Comparison of ENCODE assay signal across 8 mouse cellular contexts in genomic region chr15:101078731-101079156, GRCm38 (mm10). TPM values are rescaled to one million over a fixed set of nuclear protein-coding genes. Genes with fewer than 3 reads are reported as not detected.
DNase-seq lines count a peak whose midpoint lies in the region; ATAC-seq and TF ChIP-seq lines count a peak whose summit lies in the region.

No protein-coding gene starts in this region.

- H3K27ac ChIP-seq in ES-Bruce4 (ENCODE audit: insufficient read depth, low read length), result no peak overlapping the region
- H3K27ac ChIP-seq in forebrain, postnatal 0 days (ENCODE audit: low read depth, low read length), result no peak overlapping the region
- H3K27ac ChIP-seq in liver, embryonic 16.5 days (ENCODE audit: low read length), result peak overlapping the region; percentile 82
- H3K27ac ChIP-seq in neural tube, embryonic 12.5 days, result peak overlapping the region; percentile 65

- no peak for TF ChIP-seq POLR2A in ES-Bruce4 (IDR thresholded peaks at IDR 0.05; ENCODE audit: insufficient read depth, low read length)

- H3K9ac ChIP-seq in ES-Bruce4 (ENCODE audit: low read depth, poor library complexity, severe bottlenecking), result peak overlapping the region; percentile 80
- H3K9ac ChIP-seq in forebrain, postnatal 0 days, result 0 out of 2 replicates have a peak overlapping the region, but pooled peaks have one; percentile 43
- no peak overlapping the region for H3K9ac ChIP-seq in liver, embryonic 16.5 days (ENCODE audit: low read depth, low read length)
- H3K9ac ChIP-seq in neural tube, embryonic 12.5 days, result peak overlapping the region; percentile 98

- WGBS in forebrain, postnatal 0 days, result under 1% methylated on average over 23 of the region's 30 CpGs
- WGBS in liver, embryonic 16.5 days (ENCODE audit: insufficient replicate concordance), result 4% methylated on average over 30 of the region's 30 CpGs
- 1% methylated on average over 30 of the region's 30 CpGs for WGBS in neural tube, embryonic 12.5 days

- peak; percentile 59 for ATAC-seq in forebrain, postnatal 0 days
- peak; percentile 87 for ATAC-seq in liver, embryonic 16.5 days (ENCODE audit: low read depth)
- ATAC-seq in neural tube, embryonic 12.5 days (ENCODE audit: low FRiP score, low read depth), result no peak

- peak; percentile 4 for TF ChIP-seq CTCF in ES-Bruce4 (IDR thresholded peaks at IDR 0.05; ENCODE audit: low read depth, low read length)
- peak; percentile 38; the same call in 1 of the 2 replicates for TF ChIP-seq CTCF in forebrain, postnatal 0 days (IDR thresholded peaks at IDR 0.05; ENCODE audit: low read depth)

- H3K27me3 ChIP-seq in ES-Bruce4 (ENCODE audit: control insufficient read depth, insufficient read depth, low read length, poor library complexity, severe bottlenecking), result no peaks in the 10 kb centered on the region
- H3K27me3 ChIP-seq in forebrain, postnatal 0 days (ENCODE audit: insufficient read depth, low read length), result peaks cover 21% of the 10 kb centered on the region
- H3K27me3 ChIP-seq in liver, embryonic 16.5 days (ENCODE audit: control insufficient read depth, insufficient read depth, low read depth, low read length), result peaks cover 47% of the 10 kb centered on the region
- H3K27me3 ChIP-seq in neural tube, embryonic 12.5 days (replicated peaks), result no peaks in the 10 kb centered on the region; the same call in 1 of the 2 replicates

- no peaks in the 10 kb centered on the region for H3K9me3 ChIP-seq in ES-Bruce4 (replicated peaks; ENCODE audit: control insufficient read depth, insufficient read depth, low read length, poor library complexity, severe bottlenecking)
- no peaks in the 10 kb centered on the region for H3K9me3 ChIP-seq in forebrain, postnatal 0 days (ENCODE audit: low read length)
- H3K9me3 ChIP-seq in liver, embryonic 16.5 days (replicated peaks; ENCODE audit: control insufficient read depth, low read length), result no peaks in the 10 kb centered on the region
- H3K9me3 ChIP-seq in neural tube, embryonic 12.5 days, result no peaks in the 10 kb centered on the region

- intact Hi-C loops in heart, postnatal 25 days (cut with DNase I), result no loop called here

- DNase-seq in cerebellum, adult 11-12 months, result peak; percentile 51
- peak; percentile 38 for DNase-seq in forebrain, postnatal 0 days
- DNase-seq in heart, postnatal 25 days (ENCODE audit: low spot score), result peak; percentile 88
- DNase-seq in layer of hippocampus, adult 18-20 months (ENCODE audit: low spot score in 2 of 2), result peak; percentile 54 to 64
- peak; percentile 28 for DNase-seq in thymus, postnatal 4 days

- no peak for TF ChIP-seq EP300 in ES-Bruce4 (IDR thresholded peaks at IDR 0.05; ENCODE audit: insufficient read depth, low read depth, low read length)

- H3K4me3 ChIP-seq in ES-Bruce4 (ENCODE audit: low read depth, low read length), result peak overlapping the region; percentile 88
- H3K4me3 ChIP-seq in forebrain, postnatal 0 days (ENCODE audit: low read depth, low read length), result peak overlapping the region; percentile 49
- peak overlapping the region; percentile 62 for H3K4me3 ChIP-seq in liver, embryonic 16.5 days (ENCODE audit: low read depth, low read length)
- peak overlapping the region; percentile 88 for H3K4me3 ChIP-seq in neural tube, embryonic 12.5 days

- peak overlapping the region; percentile 87 for H3K4me2 ChIP-seq in forebrain, postnatal 0 days (ENCODE audit: low read depth)
- peak overlapping the region; percentile 52 for H3K4me2 ChIP-seq in liver, embryonic 16.5 days (ENCODE audit: low read depth, low read length)
- peak overlapping the region; percentile 82 for H3K4me2 ChIP-seq in neural tube, embryonic 12.5 days (replicated peaks)

- no peaks in the 10 kb centered on the region for H3K36me3 ChIP-seq in ES-Bruce4 (ENCODE audit: control insufficient read depth, insufficient read depth, low read length, poor library complexity, severe bottlenecking)
- no peaks in the 10 kb centered on the region for H3K36me3 ChIP-seq in forebrain, postnatal 0 days (ENCODE audit: insufficient read depth)
- no peaks in the 10 kb centered on the region for H3K36me3 ChIP-seq in liver, embryonic 16.5 days (ENCODE audit: control insufficient read depth, insufficient read depth)
- H3K36me3 ChIP-seq in neural tube, embryonic 12.5 days, result no peaks in the 10 kb centered on the region

- H3K4me1 ChIP-seq in ES-Bruce4 (ENCODE audit: control insufficient read depth, insufficient read depth, low read length), result peaks cover 9% of the 10 kb centered on the region
- 0 out of 2 replicates have a peak, but pooled peaks cover 3% of the 10 kb centered on the region for H3K4me1 ChIP-seq in forebrain, postnatal 0 days (ENCODE audit: insufficient read depth)
- H3K4me1 ChIP-seq in liver, embryonic 16.5 days (ENCODE audit: control insufficient read depth, low read depth, low read length), result peaks cover 4% of the 10 kb centered on the region
- H3K4me1 ChIP-seq in neural tube, embryonic 12.5 days, result peaks cover 64% of the 10 kb centered on the region

RNA-seq across cellular contexts. Expression of gene Fignl2, which starts 0.4 kb away (rescaled TPM):
- 25.6 and 27.4 TPM in 2 replicates for polyA plus RNA-seq in ES-Bruce4 (2011; ENCODE audit: insufficient read depth, insufficient read length, low read depth, missing spikeins)
- 0.85 and 1.3 TPM in 2 replicates for total RNA-seq in forebrain, postnatal 0 days (2014; rRNA removed)
- polyA plus RNA-seq in forebrain, postnatal 0 days (2015; fragmentation: Nextera tagmentation; extraction: Ambion mirVana), result 0.06 TPM in 1 of 2 replicates, not detected in the other
- 1 to 10 TPM; 1.3 to 1.4 TPM for total RNA-seq in heart, postnatal 25 days (2021)
- total RNA-seq in layer of hippocampus, adult 18-20 months (2021), result 1 to 10 TPM; 1.3 to 1.6 TPM
- 0.07 TPM in 2 replicates for polyA plus RNA-seq in liver, embryonic 16.5 days (2015; fragmentation: Nextera tagmentation; extraction: Ambion mirVana)
- 0.55 and 0.84 TPM in 2 replicates for polyA plus RNA-seq in neural tube, embryonic 12.5 days (2016; fragmentation: Nextera tagmentation; extraction: Ambion mirVana)

RNA-seq across cellular contexts. Expression of gene Gm47841, which starts 31.5 kb away (rescaled TPM):
- polyA plus RNA-seq in ES-Bruce4 (2011; ENCODE audit: insufficient read depth, insufficient read length, low read depth, missing spikeins), result not detected in 2 replicates
- not detected in 2 replicates for total RNA-seq in forebrain, postnatal 0 days (2014; rRNA removed)
- not detected in 2 replicates for polyA plus RNA-seq in forebrain, postnatal 0 days (2015; fragmentation: Nextera tagmentation; extraction: Ambion mirVana)
- not detected for total RNA-seq in heart, postnatal 25 days (2021)
- not detected for total RNA-seq in layer of hippocampus, adult 18-20 months (2021)
- not detected in 2 replicates for polyA plus RNA-seq in liver, embryonic 16.5 days (2015; fragmentation: Nextera tagmentation; extraction: Ambion mirVana)
- polyA plus RNA-seq in neural tube, embryonic 12.5 days (2016; fragmentation: Nextera tagmentation; extraction: Ambion mirVana), result not detected in 2 replicates

RNA-seq across cellular contexts. Expression of gene Ankrd33, which starts 36.8 kb away (rescaled TPM):
- polyA plus RNA-seq in ES-Bruce4 (2011; ENCODE audit: insufficient read depth, insufficient read length, low read depth, missing spikeins), result not detected in 2 replicates
- total RNA-seq in forebrain, postnatal 0 days (2014; rRNA removed), result not detected in 2 replicates
- not detected in 2 replicates for polyA plus RNA-seq in forebrain, postnatal 0 days (2015; fragmentation: Nextera tagmentation; extraction: Ambion mirVana)
- total RNA-seq in heart, postnatal 25 days (2021), result not detected
- not detected for total RNA-seq in layer of hippocampus, adult 18-20 months (2021)
- not detected in 2 replicates for polyA plus RNA-seq in liver, embryonic 16.5 days (2015; fragmentation: Nextera tagmentation; extraction: Ambion mirVana)
- polyA plus RNA-seq in neural tube, embryonic 12.5 days (2016; fragmentation: Nextera tagmentation; extraction: Ambion mirVana), result not detected in 2 replicates

RNA-seq across cellular contexts. Expression of gene Acvrl1, which starts 49.6 kb away (rescaled TPM):
- 2.7 and 2.9 TPM in 2 replicates for polyA plus RNA-seq in ES-Bruce4 (2011; ENCODE audit: insufficient read depth, insufficient read length, low read depth, missing spikeins)
- 8.7 and 10.7 TPM in 2 replicates for total RNA-seq in forebrain, postnatal 0 days (2014; rRNA removed)
- polyA plus RNA-seq in forebrain, postnatal 0 days (2015; fragmentation: Nextera tagmentation; extraction: Ambion mirVana), result 5.8 and 6.0 TPM in 2 replicates
- total RNA-seq in heart, postnatal 25 days (2021), result 10 to 100 TPM; 23.2 to 31.5 TPM
- 1 to 10 TPM; 9.7 to 9.9 TPM for total RNA-seq in layer of hippocampus, adult 18-20 months (2021)
- polyA plus RNA-seq in liver, embryonic 16.5 days (2015; fragmentation: Nextera tagmentation; extraction: Ambion mirVana), result 2.3 and 3.2 TPM in 2 replicates
- 8.3 and 10.2 TPM in 2 replicates for polyA plus RNA-seq in neural tube, embryonic 12.5 days (2016; fragmentation: Nextera tagmentation; extraction: Ambion mirVana)

Comparison
In these comparisons a context has a peak if more than half of its experiments do, and no peak if none do; other contexts are left out.
1. H3K27ac ChIP-seq: peak in liver, embryonic 16.5 days (single experiment) and neural tube, embryonic 12.5 days (single experiment); none in ES-Bruce4 (single experiment) and forebrain, postnatal 0 days (single experiment).
2. DNase-seq: peak in every context shown above with its lines; median percentile 88 in heart, postnatal 25 days; 59 in layer of hippocampus, adult 18-20 months; 51 in cerebellum, adult 11-12 months; 38 in forebrain, postnatal 0 days; 28 in thymus, postnatal 4 days.
3. RNA of gene Fignl2, which starts 0.4 kb away (polyA plus RNA-seq): 25.6 to 27.4 TPM in ES-Bruce4; 0.55 to 0.84 TPM in neural tube, embryonic 12.5 days, 0.07 TPM in liver, embryonic 16.5 days and 0.06 TPM in forebrain, postnatal 0 days; every median in the first group is over 10 times any median in the second.
4. Peak in every context shown above with its lines, with median percentiles within 50 percentile points of each other: H3K4me3 ChIP-seq and H3K4me2 ChIP-seq.